Mouse (Mus musculus): ENCODE data around the gene Zfp184.

The Zfp184 gene

GRCm38 (mm10) chr13:21993957-21994738 lies 49.3 kb downstream of the Zfp184 start:
- DNase-seq, result peak; percentile 77

- DNase-seq, result no peak
Observed at GRCm38 (mm10) chr13:21994896-21995295, 50.0 kb downstream of the Zfp184 start.

- peak; percentile 46 for DNase-seq
Observed at GRCm38 (mm10) chr13:21995331-21995914, 50.5 kb downstream of the Zfp184 start.

GRCm38 (mm10) chr13:21996101-21996839 lies 51.4 kb downstream of the Zfp184 start:
- peak; percentile 70 for DNase-seq

GRCm38 (mm10) chr13:21996840-21997185 lies 51.9 kb downstream of the Zfp184 start:
- no peak for DNase-seq

- no peak for DNase-seq
Observed at GRCm38 (mm10) chr13:21997201-21997820, 52.4 kb downstream of the Zfp184 start.

GRCm38 (mm10) chr13:21997821-21998220 lies 52.9 kb downstream of the Zfp184 start:
- no peak for DNase-seq

GRCm38 (mm10) chr13:21998412-21998811 lies 53.5 kb downstream of the Zfp184 start:
- no peak for DNase-seq

GRCm38 (mm10) chr13:21999147-21999546 lies 54.3 kb downstream of the Zfp184 start:
- DNase-seq, result no peak

GRCm38 (mm10) chr13:22001346-22001745 lies 56.5 kb downstream of the Zfp184 start:
- DNase-seq, result no peak

- DNase-seq, result peak; percentile 23
Observed at GRCm38 (mm10) chr13:22001823-22002222, 56.9 kb downstream of the Zfp184 start.

- peak; percentile 64 for DNase-seq
Observed at GRCm38 (mm10) chr13:22005605-22006333, 60.9 kb downstream of the Zfp184 start.

- peak; percentile 76 for DNase-seq
Observed at GRCm38 (mm10) chr13:22006334-22007120, 61.6 kb downstream of the Zfp184 start.

GRCm38 (mm10) chr13:22007121-22007510 lies 62.2 kb downstream of the Zfp184 start:
- no peak for DNase-seq

GRCm38 (mm10) chr13:22007872-22008271 lies 63.0 kb downstream of the Zfp184 start:
- DNase-seq, result no peak

GRCm38 (mm10) chr13:22008707-22009106 lies 63.8 kb downstream of the Zfp184 start:
- DNase-seq, result no peak

- DNase-seq, result no peak
Observed at GRCm38 (mm10) chr13:22009642-22010041, 64.7 kb downstream of the Zfp184 start, which contains the start of gene Prss16. Gene Prss16 (minus strand): TSS chr13:22009742.

Data from liver (tissue).